Mouse (Mus musculus): ENCODE measurements around the gene Nectin1. TPM values are rescaled to one million over a fixed set of nuclear protein-coding genes. Genes with fewer than 3 reads are reported as not detected.

The Nectin1 gene
- polyA plus RNA-seq, 2 experiments: 1.1 to 1.2 TPM

DNA sequence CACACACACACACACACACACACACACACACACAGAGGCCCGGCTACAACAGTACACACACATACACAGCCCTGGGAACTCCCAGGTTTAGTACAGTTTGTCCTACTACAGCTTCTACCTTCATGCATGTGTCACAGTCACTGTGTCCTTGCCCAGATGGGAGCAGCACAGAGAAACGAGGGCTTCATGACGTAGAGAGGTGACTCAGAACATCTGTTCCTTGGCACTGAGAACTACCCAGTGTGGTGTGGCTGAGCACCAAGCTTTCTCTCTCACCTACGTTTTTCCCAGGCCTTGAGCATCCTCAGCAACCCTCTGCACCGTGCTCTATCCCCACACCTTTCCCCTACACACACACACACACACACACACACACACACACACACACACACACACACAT lies 104.1 kb downstream of the Nectin1 start:
- Histone ChIP-seq H3K4me2 (ENCODE audit: low read depth) (no peak overlapping the region), H3K27me3 (ENCODE audit: control insufficient read depth, insufficient read depth, low read length) (peaks cover 3% of the 10 kb centered on the region), H3K4me1 (replicated peaks; ENCODE audit: control insufficient read depth in 2 of 2, insufficient read depth in 2 of 2, low read length in 1 of 2) (no peaks in the 10 kb centered on the region), H3K27ac (no peak overlapping the region), H3K9ac (replicated peaks) (no peak overlapping the region), H3K4me3 (ENCODE audit: insufficient read depth in 1 of 2, low read depth in 2 of 2, low read length in 2 of 2) (no peak overlapping the region), H3K36me3 (replicated peaks; ENCODE audit: control insufficient read depth, insufficient read depth, low read depth) (no peaks in the 10 kb centered on the region), H3K9me3 (ENCODE audit: control insufficient read depth, low read length) (no peaks in the 10 kb centered on the region)
- ATAC-seq (ENCODE audit: insufficient read depth) (no peak), DNase-seq (ENCODE audit: low read depth in 3 of 3, low spot score in 3 of 3) (no peak)
- TF ChIP-seq EP300 (IDR thresholded peaks at IDR 0.05; ENCODE audit: low read depth) (no peak), CTCF (IDR thresholded peaks at IDR 0.05; ENCODE audit: low read depth) (no peak)
- WGBS (ENCODE audit: insufficient replicate concordance): 42% methylated on average over 5 of the region's 5 CpGs

DNA sequence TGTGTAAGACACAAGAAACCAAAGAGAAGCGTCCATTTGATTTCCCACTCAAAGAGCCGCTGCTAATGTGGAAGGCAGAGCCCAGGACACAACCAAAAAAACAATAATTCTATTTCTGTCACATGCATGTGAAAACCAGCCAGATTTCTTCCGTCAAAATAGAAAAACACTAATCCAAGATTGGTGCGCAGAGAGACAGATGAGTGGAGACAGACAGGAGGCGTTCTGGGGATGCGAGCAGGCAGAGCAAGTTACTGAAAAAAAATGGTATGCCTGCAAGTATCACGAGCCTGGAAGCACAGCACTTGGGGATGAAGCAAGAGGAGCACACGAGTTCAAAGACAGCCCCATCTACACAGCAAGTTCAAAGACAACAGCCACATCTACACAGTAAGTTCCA lies 106.5 kb downstream of the Nectin1 start:
- no peak for ATAC-seq (ENCODE audit: insufficient read depth)
- H3K27me3 ChIP-seq (ENCODE audit: control insufficient read depth, insufficient read depth, low read length): no peaks in the 10 kb centered on the region

DNA sequence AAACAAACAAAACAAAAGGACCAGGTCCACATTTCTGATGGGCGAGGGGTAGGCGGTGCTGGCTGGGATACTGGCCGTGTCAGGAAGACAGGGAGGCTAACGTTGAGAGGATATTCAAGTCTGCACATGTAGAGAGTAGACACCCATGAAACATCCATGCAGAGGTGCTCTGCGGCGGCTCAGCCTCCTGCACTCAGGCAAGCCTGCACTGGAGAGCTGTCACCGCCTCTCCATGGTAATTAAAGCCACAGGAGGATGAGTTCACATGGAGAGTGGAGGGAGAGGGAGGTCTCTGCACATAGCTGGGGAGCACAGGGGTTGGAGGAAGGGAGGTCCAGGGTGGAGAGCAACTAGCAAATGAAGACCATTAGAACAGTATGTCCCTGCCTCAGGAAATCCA lies 107.4 kb downstream of the Nectin1 start:
- ATAC-seq (ENCODE audit: insufficient read depth): no peak
- no peaks in the 10 kb centered on the region for H3K9me3 ChIP-seq (ENCODE audit: control insufficient read depth, low read length)
- H3K36me3 ChIP-seq (replicated peaks; ENCODE audit: control insufficient read depth, insufficient read depth, low read depth): no peaks in the 10 kb centered on the region
- H3K9ac ChIP-seq (replicated peaks): no peak overlapping the region
- H3K27me3 ChIP-seq (ENCODE audit: control insufficient read depth, insufficient read depth, low read length): no peaks in the 10 kb centered on the region
- H3K4me2 ChIP-seq (ENCODE audit: low read depth): no peak overlapping the region
- WGBS (ENCODE audit: insufficient replicate concordance): 56% methylated on average over 7 of the region's 7 CpGs
- H3K4me1 ChIP-seq (replicated peaks; ENCODE audit: control insufficient read depth in 2 of 2, insufficient read depth in 2 of 2, low read length in 1 of 2): no peaks in the 10 kb centered on the region
- DNase-seq (ENCODE audit: low read depth in 3 of 3, low spot score in 3 of 3): no peak
- TF ChIP-seq CTCF (IDR thresholded peaks at IDR 0.05; ENCODE audit: low read depth) (no peak), EP300 (IDR thresholded peaks at IDR 0.05; ENCODE audit: low read depth) (no peak)
- no peak overlapping the region for H3K4me3 ChIP-seq (ENCODE audit: insufficient read depth in 1 of 2, low read depth in 2 of 2, low read length in 2 of 2)
- no peak overlapping the region for H3K27ac ChIP-seq

More for the DNA sequence above, 106.5 kb downstream of the Nectin1 start:
- no peak overlapping the region for H3K9ac ChIP-seq (replicated peaks)
- 60% methylated on average over 8 of the region's 8 CpGs for WGBS (ENCODE audit: insufficient replicate concordance)
- no peak overlapping the region for H3K4me2 ChIP-seq (ENCODE audit: low read depth)
- no peak overlapping the region for H3K27ac ChIP-seq
- DNase-seq (ENCODE audit: low read depth in 3 of 3, low spot score in 3 of 3): no peak
- no peaks in the 10 kb centered on the region for H3K9me3 ChIP-seq (ENCODE audit: control insufficient read depth, low read length)
- H3K4me1 ChIP-seq (replicated peaks; ENCODE audit: control insufficient read depth in 2 of 2, insufficient read depth in 2 of 2, low read length in 1 of 2): no peaks in the 10 kb centered on the region
- H3K36me3 ChIP-seq (replicated peaks; ENCODE audit: control insufficient read depth, insufficient read depth, low read depth): no peaks in the 10 kb centered on the region
- H3K4me3 ChIP-seq (ENCODE audit: insufficient read depth in 1 of 2, low read depth in 2 of 2, low read length in 2 of 2): no peak overlapping the region
- TF ChIP-seq EP300 (IDR thresholded peaks at IDR 0.05; ENCODE audit: low read depth) (no peak), CTCF (IDR thresholded peaks at IDR 0.05; ENCODE audit: low read depth) (no peak)

DNA sequence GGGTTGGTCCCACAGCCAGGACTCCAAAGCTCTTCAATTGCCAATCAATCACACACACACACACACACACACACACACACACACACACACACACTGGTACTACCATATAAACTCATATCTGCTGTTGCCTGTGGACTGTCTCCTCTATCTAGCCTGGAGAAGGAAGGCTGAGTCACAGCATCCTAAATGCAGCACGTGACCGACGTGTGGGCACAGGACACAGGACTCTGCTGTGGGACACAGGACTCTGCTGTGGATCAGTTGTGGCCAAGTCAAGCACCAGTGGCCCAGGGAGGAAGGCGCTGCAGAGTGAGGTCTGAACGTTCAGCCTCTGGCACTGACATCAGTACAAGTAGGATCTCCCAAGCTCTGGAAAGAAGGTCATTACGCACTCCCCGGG lies 112.1 kb downstream of the Nectin1 start:
- ATAC-seq (ENCODE audit: insufficient read depth) (no peak), DNase-seq (ENCODE audit: low read depth in 3 of 3, low spot score in 3 of 3) (no peak)
- Histone ChIP-seq H3K27me3 (ENCODE audit: control insufficient read depth, insufficient read depth, low read length) (no peaks in the 10 kb centered on the region), H3K9me3 (ENCODE audit: control insufficient read depth, low read length) (no peaks in the 10 kb centered on the region), H3K4me2 (ENCODE audit: low read depth) (no peak overlapping the region), H3K4me3 (ENCODE audit: insufficient read depth in 1 of 2, low read depth in 2 of 2, low read length in 2 of 2) (no peak overlapping the region), H3K27ac (no peak overlapping the region), H3K36me3 (replicated peaks; ENCODE audit: control insufficient read depth, insufficient read depth, low read depth) (no peaks in the 10 kb centered on the region), H3K4me1 (replicated peaks; ENCODE audit: control insufficient read depth in 2 of 2, insufficient read depth in 2 of 2, low read length in 1 of 2) (no peaks in the 10 kb centered on the region), H3K9ac (replicated peaks) (no peak overlapping the region)
- TF ChIP-seq CTCF (IDR thresholded peaks at IDR 0.05; ENCODE audit: low read depth): no peak
- TF ChIP-seq EP300 (IDR thresholded peaks at IDR 0.05; ENCODE audit: low read depth): no peak
- 65% methylated on average over 7 of the region's 7 CpGs for WGBS (ENCODE audit: insufficient replicate concordance)

Data from liver, embryonic 14.5 days (tissue).